Mouse (Mus musculus): ENCODE measurements around the gene Gm10309. TPM values are rescaled to one million over a fixed set of nuclear protein-coding genes. Genes with fewer than 3 reads are reported as not detected.

Gene Gm10309
- 0.12 and 0.30 TPM in 2 replicates for polyA plus RNA-seq (2012; rRNA removed)

DNA sequence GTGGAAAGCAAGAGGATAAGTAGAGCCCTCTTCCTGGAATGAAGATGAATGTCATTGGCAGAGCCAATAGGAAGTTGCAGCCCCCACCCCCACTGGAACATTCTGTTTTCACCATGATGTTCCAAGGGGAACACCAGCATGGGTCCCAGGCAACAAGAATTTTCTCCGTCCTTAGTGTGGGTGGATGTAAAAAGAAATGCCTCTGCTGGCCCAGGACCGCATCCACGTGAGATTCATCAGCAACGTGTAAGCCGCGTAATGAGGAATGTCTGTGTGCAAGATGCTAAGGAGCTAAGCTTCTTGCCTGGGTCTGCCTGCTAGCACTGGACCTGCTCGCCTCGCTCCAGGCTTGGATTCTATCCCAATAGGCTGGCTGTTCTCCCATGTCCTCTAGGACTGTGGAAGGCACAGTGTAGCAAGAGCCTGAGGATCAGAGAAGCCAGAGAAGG lies at the start of gene Gm10309:
Gm10309 (minus strand) TSS at position 50 of the 449 bp plus-strand sequence.
- DNase-seq (ENCODE audit: low read depth): no peak

- no peak for DNase-seq (ENCODE audit: low read depth)
Observed at GRCm38 (mm10) chr17:86551995-86552394, 47.0 kb upstream of the Gm10309 start.

DNA sequence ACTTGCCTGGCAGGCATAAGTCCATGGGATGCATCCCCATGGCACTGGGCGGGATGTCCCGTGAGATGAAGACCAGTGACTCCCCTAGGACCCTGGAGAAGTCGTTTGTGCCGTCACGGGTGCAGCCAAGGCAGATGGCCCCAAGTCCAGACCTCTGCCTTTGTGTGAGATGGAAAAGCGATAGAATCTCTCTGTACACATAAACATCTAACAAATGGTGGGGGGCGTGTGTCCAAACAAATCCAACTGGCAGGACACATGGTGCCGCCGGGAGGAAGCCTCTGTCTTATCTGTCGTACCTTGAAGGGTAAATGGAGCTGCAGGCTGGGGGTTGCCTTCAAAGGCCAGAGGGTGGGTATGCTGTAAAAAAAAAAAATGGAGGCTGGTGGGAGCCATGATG lies 46.5 kb upstream of the Gm10309 start:
- DNase-seq (ENCODE audit: low read depth): no peak

DNA sequence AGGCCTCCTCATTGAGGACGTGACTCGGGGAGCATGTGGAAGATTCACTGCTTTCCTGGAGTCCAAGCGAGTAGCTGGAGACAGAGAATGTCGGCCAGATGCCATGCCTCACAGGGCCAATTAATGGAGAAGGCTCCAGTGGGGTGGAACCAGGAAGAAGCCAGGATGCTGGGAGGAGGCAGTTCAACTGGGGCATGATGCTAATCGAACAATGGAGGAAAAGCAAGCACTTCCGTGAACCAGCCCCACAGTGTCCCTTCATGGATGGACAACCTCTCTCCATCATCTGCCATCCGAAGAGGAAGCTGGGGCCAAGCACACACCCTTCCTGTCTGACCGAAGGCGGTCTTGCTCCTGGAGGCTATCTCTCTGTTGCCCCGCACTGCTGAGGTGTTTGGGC lies 44.1 kb upstream of the Gm10309 start:
- DNase-seq (ENCODE audit: low read depth): no peak

DNA sequence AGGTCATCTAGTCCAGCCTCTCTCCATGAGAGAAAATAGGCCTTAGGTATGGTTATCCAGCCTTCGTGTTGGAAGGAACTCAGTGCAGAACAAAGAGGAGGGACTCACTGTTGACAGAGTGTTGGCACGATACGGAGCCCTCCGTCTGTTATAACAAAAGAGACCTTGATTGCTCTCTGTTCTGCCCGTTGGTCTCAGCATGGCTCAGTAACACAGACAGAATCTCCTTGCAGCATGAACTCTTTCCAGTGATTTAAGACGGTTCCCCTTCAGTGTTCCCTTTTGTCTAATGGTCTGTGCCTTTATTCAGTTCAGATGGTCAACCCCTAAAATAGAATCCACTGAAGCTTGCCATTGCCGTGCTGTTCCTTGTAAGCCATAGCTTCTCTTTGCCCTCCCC lies 41.5 kb upstream of the Gm10309 start:
- no peak for DNase-seq (ENCODE audit: low read depth)

DNA sequence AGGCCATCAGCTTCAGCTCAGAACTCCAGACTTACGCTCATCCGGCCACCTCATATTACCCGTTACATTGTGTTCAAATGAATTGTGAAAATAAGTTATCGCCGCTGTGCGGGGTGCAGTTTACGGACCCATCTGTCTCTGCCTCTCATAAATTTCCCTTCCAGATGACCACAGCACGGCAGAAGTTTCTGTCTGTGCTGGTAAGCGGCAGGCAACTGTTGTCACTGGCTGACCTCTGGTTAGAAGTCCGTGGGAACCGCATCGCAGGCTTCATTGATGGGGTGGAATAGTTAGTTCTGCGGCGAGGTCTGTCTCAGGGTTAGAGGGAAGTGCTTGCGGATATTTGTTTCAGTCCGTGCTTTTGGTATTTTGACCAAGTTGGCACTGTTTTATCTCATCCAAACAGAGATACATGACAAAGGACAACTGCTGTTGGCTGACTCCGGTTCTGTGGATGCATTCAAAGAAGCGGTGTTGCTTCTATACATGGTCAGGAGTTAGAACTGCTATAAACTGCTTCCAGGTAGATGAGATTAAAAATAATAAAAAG lies 34.9 kb upstream of the Gm10309 start:
- no peak for DNase-seq (ENCODE audit: low read depth)

GRCm38 (mm10) chr17:86535827-86536656 lies 31.0 kb upstream of the Gm10309 start:
- DNase-seq (ENCODE audit: low read depth): no peak

DNA sequence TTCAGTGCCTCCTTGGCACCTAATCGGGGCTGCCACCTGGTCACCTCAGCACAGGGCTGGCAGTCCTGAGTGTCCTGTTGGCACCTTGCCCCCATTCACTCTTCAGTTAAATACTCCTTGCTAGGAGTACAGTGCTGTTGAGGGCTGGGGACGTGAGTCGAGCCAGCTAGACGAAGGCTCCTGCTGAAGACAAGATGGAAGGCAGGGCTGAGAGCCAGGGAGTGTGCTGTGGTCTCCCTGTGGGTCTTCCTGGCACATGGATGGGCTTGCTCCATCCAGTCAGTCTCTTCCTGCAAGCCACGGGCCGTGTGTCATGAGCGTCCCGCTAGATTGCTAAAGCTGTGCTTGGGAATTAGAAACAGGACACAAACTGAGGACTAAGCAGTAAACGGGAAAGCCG lies 30.1 kb upstream of the Gm10309 start:
- DNase-seq (ENCODE audit: low read depth): no peak

DNA sequence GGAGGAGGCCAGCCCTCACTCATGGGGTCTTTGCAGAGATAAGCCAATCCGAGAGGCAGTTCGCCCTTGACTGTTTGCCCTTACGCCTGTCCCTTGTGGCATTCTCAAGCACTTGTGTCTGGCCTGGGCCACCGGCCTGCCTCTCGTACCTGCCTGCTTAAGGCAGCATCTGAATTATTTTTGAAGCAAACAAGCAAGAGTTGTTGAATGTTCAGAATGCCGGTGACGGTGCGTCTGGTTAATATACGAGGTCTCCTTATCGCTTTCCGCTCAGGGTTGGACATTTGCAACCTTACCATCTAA lies 28.5 kb upstream of the Gm10309 start:
- DNase-seq (ENCODE audit: low read depth): no peak

- DNase-seq (ENCODE audit: low read depth): no peak
Observed at GRCm38 (mm10) chr17:86532783-86533548, 27.9 kb upstream of the Gm10309 start.

DNA sequence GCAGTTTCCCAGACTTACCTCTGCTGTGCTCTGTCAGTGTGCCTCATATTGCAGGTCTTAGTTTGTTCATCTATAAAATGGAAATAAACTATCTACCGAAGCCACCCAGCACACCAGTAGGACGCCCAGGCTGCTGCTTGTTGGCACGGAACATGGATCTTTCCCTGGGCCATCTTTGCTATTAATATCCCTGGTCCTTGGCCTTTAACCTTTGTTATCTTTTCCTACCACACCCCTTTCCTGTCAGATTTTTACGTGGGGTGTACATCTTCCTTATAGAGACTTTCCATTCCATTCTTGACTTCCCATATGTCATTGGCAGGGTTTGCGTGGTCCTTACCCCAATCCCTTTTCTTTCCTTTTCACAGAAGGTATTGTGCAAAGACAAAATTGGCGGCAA lies 26.2 kb upstream of the Gm10309 start:
- DNase-seq (ENCODE audit: low read depth): no peak

- DNase-seq (ENCODE audit: low read depth): no peak
Observed at GRCm38 (mm10) chr17:86529411-86529810, 24.4 kb upstream of the Gm10309 start.

- DNase-seq (ENCODE audit: low read depth): no peak
Observed at GRCm38 (mm10) chr17:86529003-86529402, 24.0 kb upstream of the Gm10309 start.

GRCm38 (mm10) chr17:86527298-86527697 lies 22.3 kb upstream of the Gm10309 start:
- no peak for DNase-seq (ENCODE audit: low read depth)

- no peak for DNase-seq (ENCODE audit: low read depth)
Observed at GRCm38 (mm10) chr17:86526016-86526415, 21.0 kb upstream of the Gm10309 start.

DNA sequence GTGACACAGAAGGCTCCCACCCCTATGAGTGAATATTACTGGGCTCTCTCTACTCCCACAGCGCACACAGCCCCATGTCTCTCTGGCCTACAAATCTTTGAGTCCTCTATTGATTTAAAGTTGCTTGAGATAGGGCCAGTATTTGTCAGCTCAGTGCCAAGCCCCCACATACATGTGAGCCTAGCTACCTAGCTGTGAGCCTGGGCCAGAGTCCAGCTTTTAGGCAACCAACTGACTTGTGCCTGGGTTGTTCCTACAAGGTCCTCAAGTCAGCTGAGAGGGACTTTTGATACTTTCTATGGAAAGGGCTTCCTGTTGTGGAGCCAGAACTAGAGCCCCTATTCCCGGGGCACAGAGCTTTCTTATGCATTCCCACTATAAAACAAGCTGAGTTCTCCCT lies 20.0 kb upstream of the Gm10309 start:
- no peak for DNase-seq (ENCODE audit: low read depth)

GRCm38 (mm10) chr17:86523843-86524242 lies 18.8 kb upstream of the Gm10309 start:
- no peak for DNase-seq (ENCODE audit: low read depth)

- DNase-seq (ENCODE audit: low read depth): no peak
Observed at GRCm38 (mm10) chr17:86523374-86523773, 18.3 kb upstream of the Gm10309 start.

DNA sequence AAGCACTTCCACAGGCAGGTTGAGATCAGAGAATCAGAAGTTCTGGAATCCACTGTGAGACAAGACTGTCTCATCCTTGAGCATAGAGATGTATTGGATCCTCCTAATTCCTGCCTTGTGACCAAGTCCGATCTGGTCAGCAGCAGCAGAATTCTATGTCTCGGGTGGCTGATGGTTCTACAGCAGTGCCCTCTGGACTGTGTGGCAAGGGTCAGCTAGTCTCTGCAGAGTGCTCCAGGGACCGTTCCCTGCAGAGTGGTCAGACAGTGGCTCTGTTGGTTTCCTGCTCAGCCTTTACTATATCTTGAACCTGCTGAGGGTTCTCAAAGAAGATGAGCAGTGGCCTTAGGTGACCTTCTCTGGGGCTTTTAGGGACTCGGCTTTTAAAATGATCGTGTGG lies 17.6 kb upstream of the Gm10309 start:
- DNase-seq (ENCODE audit: low read depth): no peak

DNA sequence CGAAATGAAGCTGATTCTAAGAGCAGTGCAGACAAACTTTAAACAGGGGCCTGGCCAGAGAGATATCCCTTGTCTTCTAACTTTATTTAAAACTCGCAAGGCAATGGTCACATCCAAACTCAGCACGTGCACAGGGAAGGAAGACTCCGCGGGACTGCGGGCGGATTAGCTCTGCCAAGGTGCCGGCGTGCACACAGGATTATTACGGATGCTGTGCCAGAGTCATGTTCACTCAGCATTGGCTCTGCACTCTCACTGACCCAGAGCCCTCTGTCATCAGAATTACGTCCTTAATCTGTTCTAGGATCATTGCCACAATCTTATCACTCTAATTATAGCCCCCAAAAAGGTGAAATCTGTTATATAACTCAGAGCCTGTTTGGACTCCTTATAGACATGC lies 16.2 kb upstream of the Gm10309 start:
- DNase-seq (ENCODE audit: low read depth): no peak

GRCm38 (mm10) chr17:86518604-86519003 lies 13.6 kb upstream of the Gm10309 start:
- DNase-seq (ENCODE audit: low read depth): no peak

DNA sequence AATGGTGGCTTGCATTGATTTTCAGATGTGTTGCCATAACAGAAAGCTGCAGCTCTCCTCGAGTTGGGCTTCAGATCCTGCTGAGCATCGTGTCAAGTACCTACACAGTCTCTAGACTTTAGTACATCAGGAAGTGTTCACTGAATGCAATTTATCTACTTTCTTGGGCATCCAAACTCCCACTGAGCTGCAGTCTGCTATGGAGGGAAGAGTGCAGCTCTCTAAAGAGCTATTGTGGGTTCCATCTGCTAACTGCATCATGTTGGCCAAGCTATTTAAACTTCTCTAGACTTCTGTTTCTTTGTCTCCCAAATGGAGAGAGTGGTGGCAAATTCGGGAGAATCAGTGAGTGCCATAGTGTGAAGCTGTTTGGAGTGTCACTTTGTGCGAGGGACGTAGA lies 11.6 kb upstream of the Gm10309 start:
- no peak for DNase-seq (ENCODE audit: low read depth)
